Mouse (Mus musculus): Measurements from ENCODE around the gene Trpm8. TPM values are rescaled to one million over a fixed set of nuclear protein-coding genes. Genes with fewer than 3 reads are reported as not detected.

Gene Trpm8
- total and polyA plus RNA-seq, 3 experiments, result not detected

- DNase-seq (ENCODE audit: extremely low read depth), result no peak
- Histone ChIP-seq H3K4me1 (ENCODE audit: control insufficient read depth in 1 of 2, insufficient read depth in 2 of 2) (0 out of 4 replicates have a peak, but pooled peaks cover 0 to 3% of the 10 kb centered on the region in 2 experiments), H3K4me3 (replicated peaks in 1 of 3; ENCODE audit: low read depth in 2 of 3, low read length in 2 of 3, poor library complexity in 1 of 3) (no peak overlapping the region), H3K9ac (ENCODE audit: insufficient read depth, low read depth) (no peak overlapping the region), H3K79me2 (replicated peaks; ENCODE audit: control insufficient read depth, extremely low read depth, insufficient read depth, poor library complexity, severe bottlenecking) (no peaks in the 10 kb centered on the region), H3K27ac (ENCODE audit: insufficient read depth, low read depth) (no peak overlapping the region), H3K27me3 (replicated peaks) (no peaks in the 10 kb centered on the region), H3K36me3 (replicated peaks in 1 of 2; ENCODE audit: control insufficient read depth in 1 of 2, insufficient read depth in 1 of 2, low read length in 1 of 2) (no peaks in the 10 kb centered on the region), H3K9me3 (replicated peaks; ENCODE audit: low read length) (peaks cover 71% of the 10 kb centered on the region), H3K4me2 (ENCODE audit: insufficient read depth, low read depth, poor library complexity, severe bottlenecking) (no peak overlapping the region)
- in situ Hi-C loops (cut with MboI; ENCODE audit: low pct_ligation_motif_present, low pct_unique_long_range_greater_than_20kb, low sequenced_read_pairs), result no loop called here
- dilution Hi-C loops (cut with MboI; ENCODE audit: extremely low pct_ligation_motif_present, extremely low pct_unique_long_range_greater_than_20kb, low sequenced_read_pairs), result no loop called here
- TF ChIP-seq E2F4 (IDR thresholded peaks at IDR 0.05; ENCODE audit: insufficient replicate concordance, low read depth, low read length) (no peak), MAZ (IDR thresholded peaks at IDR 0.05; ENCODE audit: low read depth, low read length) (no peak), MYC (IDR thresholded peaks at IDR 0.05; ENCODE audit: low read depth, low read length) (no peak), NRF1 (IDR thresholded peaks at IDR 0.05; ENCODE audit: low read depth, low read length) (no peak), ZKSCAN1 (IDR thresholded peaks at IDR 0.05; ENCODE audit: borderline replicate concordance, low read depth, low read length) (no peak), TCF12 (IDR thresholded peaks at IDR 0.05; ENCODE audit: low read depth, low read length) (no peak), TBP (conservative IDR thresholded peaks at IDR 0.05; ENCODE audit: low read depth, low read length) (no peak), MEF2A (IDR thresholded peaks at IDR 0.05; ENCODE audit: borderline replicate concordance, low read depth, low read length) (no peak), ZC3H11A (IDR thresholded peaks at IDR 0.05; ENCODE audit: low read depth, low read length) (no peak), PAX5 (IDR thresholded peaks at IDR 0.05; ENCODE audit: low read length) (no peak), KAT2A (IDR thresholded peaks at IDR 0.05; ENCODE audit: insufficient replicate concordance, low read length) (no peak), JUND (conservative IDR thresholded peaks at IDR 0.05; ENCODE audit: low read depth, low read length) (no peak), GABPA (IDR thresholded peaks at IDR 0.05; ENCODE audit: insufficient replicate concordance, low read depth, low read length) (no peak), JUN (IDR thresholded peaks at IDR 0.05; ENCODE audit: insufficient read depth, low read depth, low read length) (no peak), BHLHE40 (IDR thresholded peaks at IDR 0.05; ENCODE audit: low read depth, low read length) (no peak), POLR2AphosphoS2 (IDR thresholded peaks at IDR 0.05; ENCODE audit: low read depth, low read length) (no peak), ZMIZ1 (IDR thresholded peaks at IDR 0.05; ENCODE audit: low read depth, low read length) (no peak), IRF4 (IDR thresholded peaks at IDR 0.05; ENCODE audit: low read depth, low read length) (no peak), POLR2A (IDR thresholded peaks at IDR 0.05; ENCODE audit: low read depth, low read length) (no peak), ELF1 (IDR thresholded peaks at IDR 0.05; ENCODE audit: low read depth, low read length) (no peak)
Observed at GRCm38 (mm10) chr1:88228121-88228520, 49.3 kb upstream of the Trpm8 start.

- in situ Hi-C loops (cut with MboI; ENCODE audit: low pct_ligation_motif_present, low pct_unique_long_range_greater_than_20kb, low sequenced_read_pairs) (no loop called here), dilution Hi-C loops (cut with MboI; ENCODE audit: extremely low pct_ligation_motif_present, extremely low pct_unique_long_range_greater_than_20kb, low sequenced_read_pairs) (no loop called here)
- H3K9me3 ChIP-seq (replicated peaks; ENCODE audit: low read length), result peaks cover 68% of the 10 kb centered on the region
- no peaks in the 10 kb centered on the region for H3K79me2 ChIP-seq (replicated peaks; ENCODE audit: control insufficient read depth, extremely low read depth, insufficient read depth, poor library complexity, severe bottlenecking)
- no peaks in the 10 kb centered on the region for H3K27me3 ChIP-seq (replicated peaks)
- 0 out of 4 replicates have a peak, but pooled peaks cover 0 to 3% of the 10 kb centered on the region in 2 experiments for H3K4me1 ChIP-seq (ENCODE audit: control insufficient read depth in 1 of 2, insufficient read depth in 2 of 2)
- DNase-seq (ENCODE audit: extremely low read depth), result no peak
- H3K4me2 ChIP-seq (ENCODE audit: insufficient read depth, low read depth, poor library complexity, severe bottlenecking), result no peak overlapping the region
- no peak overlapping the region for H3K27ac ChIP-seq (ENCODE audit: insufficient read depth, low read depth)
- no peak overlapping the region for H3K9ac ChIP-seq (ENCODE audit: insufficient read depth, low read depth)
- H3K4me3 ChIP-seq (replicated peaks in 1 of 3; ENCODE audit: low read depth in 2 of 3, low read length in 2 of 3, poor library complexity in 1 of 3), result no peak overlapping the region
- TF ChIP-seq UBTF (IDR thresholded peaks at IDR 0.05; ENCODE audit: low read depth, low read length), result no peak
- no peak for TF ChIP-seq NELFE (IDR thresholded peaks at IDR 0.05; ENCODE audit: low read depth, low read length)
- TF ChIP-seq EP300 (IDR thresholded peaks at IDR 0.05; ENCODE audit: low read length), result no peak
- no peak for TF ChIP-seq RAD21 (IDR thresholded peaks at IDR 0.05; ENCODE audit: low read depth, low read length)
- TF ChIP-seq SIN3A (IDR thresholded peaks at IDR 0.05; ENCODE audit: low read length), result no peak
- TF ChIP-seq HCFC1 (IDR thresholded peaks at IDR 0.05; ENCODE audit: low read depth, low read length), result no peak
- no peak for TF ChIP-seq CHD2 (IDR thresholded peaks at IDR 0.05; ENCODE audit: low read length)
- no peak for TF ChIP-seq ZKSCAN1 (IDR thresholded peaks at IDR 0.05; ENCODE audit: borderline replicate concordance, low read depth, low read length)
- no peak for TF ChIP-seq JUND (conservative IDR thresholded peaks at IDR 0.05; ENCODE audit: low read depth, low read length)
- no peak for TF ChIP-seq TBP (conservative IDR thresholded peaks at IDR 0.05; ENCODE audit: low read depth, low read length)
- TF ChIP-seq E2F4 (IDR thresholded peaks at IDR 0.05; ENCODE audit: insufficient replicate concordance, low read depth, low read length), result no peak
- TF ChIP-seq IRF4 (IDR thresholded peaks at IDR 0.05; ENCODE audit: low read depth, low read length), result no peak
- TF ChIP-seq POLR2A (IDR thresholded peaks at IDR 0.05; ENCODE audit: low read depth, low read length), result no peak
- no peak for TF ChIP-seq BHLHE40 (IDR thresholded peaks at IDR 0.05; ENCODE audit: low read depth, low read length)
- TF ChIP-seq USF2 (conservative IDR thresholded peaks at IDR 0.05; ENCODE audit: low read depth, low read length), result no peak
- H3K36me3 ChIP-seq (replicated peaks in 1 of 2; ENCODE audit: control insufficient read depth in 1 of 2, insufficient read depth in 1 of 2, low read length in 1 of 2), result no peaks in the 10 kb centered on the region
Observed at GRCm38 (mm10) chr1:88229566-88229965, 47.9 kb upstream of the Trpm8 start.
